Mouse (Mus musculus): ENCODE measurements at regions not wholly inside any gene's neighbourhood (a gene's known extent, or its start where the extent isn't known, plus 50 kb on each side); places are given as distances from the start of the nearest gene placed in this dataset.
"Not testable (repeated sequence)": the region's sequence is repeated elsewhere in the genome, so short reads cannot be mapped to it uniquely, and the experiment has no call there.

DNA sequence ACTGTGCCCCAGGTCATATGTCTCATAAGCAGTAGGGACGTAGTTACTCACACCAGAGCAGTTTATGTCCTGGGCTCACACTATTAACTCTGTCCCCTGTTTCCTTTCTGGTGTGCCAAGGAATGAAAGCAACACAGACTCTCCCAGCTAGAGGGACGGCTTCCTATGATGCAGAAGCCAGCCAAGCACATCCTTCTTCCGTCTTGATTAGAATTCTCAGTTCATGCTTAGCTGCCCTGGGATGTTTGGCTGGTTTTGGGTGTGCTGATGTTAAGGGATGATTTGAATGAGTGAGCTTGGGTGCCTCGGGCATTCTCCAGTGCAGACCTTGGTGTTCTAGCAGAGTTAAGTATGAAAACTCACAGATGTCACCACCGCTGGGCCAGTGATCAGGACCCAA, 291.9 kb upstream of the Api5 start:
- Histone ChIP-seq H3K9ac (replicated peaks; ENCODE audit: low read depth) (no peak overlapping the region), H3K4me1 (ENCODE audit: insufficient read depth, low read depth, low read length) (no peaks in the 10 kb centered on the region), H3K36me3 (ENCODE audit: insufficient read depth, low read length) (no peaks in the 10 kb centered on the region), H3K9me3 (ENCODE audit: low read length) (no peaks in the 10 kb centered on the region), H3K4me3 (ENCODE audit: low read depth, low read length) (no peak overlapping the region), H3K27me3 (replicated peaks; ENCODE audit: insufficient read depth, low read length) (no peaks in the 10 kb centered on the region), H3K4me2 (replicated peaks; ENCODE audit: low read depth, low read length) (no peak overlapping the region), H3K27ac (ENCODE audit: low read length) (no peak overlapping the region)
- WGBS: 79% methylated on average over 5 of the region's 5 CpGs
- no peak for DNase-seq (ENCODE audit: low spot score)
- no peak for ATAC-seq
- no peak for TF ChIP-seq EP300 (IDR thresholded peaks at IDR 0.05)
- no peak for TF ChIP-seq CTCF (IDR thresholded peaks at IDR 0.05)

DNA sequence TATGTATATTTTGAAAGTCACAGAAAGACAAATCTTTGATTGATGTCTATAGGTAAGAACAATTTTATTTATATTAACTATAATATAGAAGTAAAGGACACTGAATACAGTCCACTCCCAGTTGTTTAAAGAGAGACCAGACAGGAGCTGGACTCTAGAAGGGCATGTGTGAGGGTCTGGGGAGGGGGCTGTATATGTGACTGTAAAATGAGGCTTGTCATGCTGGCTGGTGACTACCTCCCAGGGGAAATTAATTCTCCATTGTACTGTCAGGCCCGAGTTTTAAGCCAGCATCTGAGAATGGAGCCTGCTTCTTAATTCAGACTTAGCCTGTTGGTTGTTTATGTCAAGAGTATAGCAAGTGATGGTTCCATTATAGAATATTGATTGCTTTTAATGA, 261.4 kb upstream of the Api5 start:
- Histone ChIP-seq H3K4me3 (ENCODE audit: low read depth, low read length) (no peak overlapping the region), H3K4me2 (replicated peaks; ENCODE audit: low read depth, low read length) (no peak overlapping the region), H3K4me1 (ENCODE audit: insufficient read depth, low read depth, low read length) (no peaks in the 10 kb centered on the region), H3K9ac (replicated peaks; ENCODE audit: low read depth) (no peak overlapping the region), H3K36me3 (ENCODE audit: insufficient read depth, low read length) (no peaks in the 10 kb centered on the region), H3K27me3 (replicated peaks; ENCODE audit: insufficient read depth, low read length) (no peaks in the 10 kb centered on the region), H3K9me3 (ENCODE audit: low read length) (no peaks in the 10 kb centered on the region), H3K27ac (ENCODE audit: low read length) (no peak overlapping the region)
- 48% methylated on average over 1 of the region's 1 CpGs for WGBS
- no peak for ATAC-seq
- TF ChIP-seq CTCF (IDR thresholded peaks at IDR 0.05) (no peak), EP300 (IDR thresholded peaks at IDR 0.05) (no peak)
- DNase-seq (ENCODE audit: low spot score): no peak

DNA sequence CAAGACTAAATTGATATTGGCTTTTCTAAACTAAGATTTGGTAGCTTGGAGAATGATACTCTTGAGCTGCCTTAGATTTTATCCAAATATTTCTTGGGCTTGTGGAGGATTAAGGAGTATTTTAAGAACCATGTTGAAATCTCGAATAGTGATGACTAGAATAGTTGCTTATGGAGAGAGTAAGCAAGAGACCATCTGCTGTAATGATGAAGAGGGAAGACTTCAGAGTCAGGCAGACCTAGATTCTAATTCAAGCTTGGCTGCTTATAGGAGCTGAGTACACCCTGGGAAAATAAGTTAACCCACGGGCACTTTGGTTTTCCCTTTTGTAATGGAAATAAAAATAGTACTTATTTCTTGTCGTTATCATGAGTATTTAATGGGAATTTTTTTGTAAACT, 257.3 kb upstream of the Api5 start:
- 81% methylated on average over 3 of the region's 3 CpGs for WGBS
- ATAC-seq: no peak
- no peaks in the 10 kb centered on the region for H3K36me3 ChIP-seq (ENCODE audit: insufficient read depth, low read length)
- no peak overlapping the region for H3K27ac ChIP-seq (ENCODE audit: low read length)
- no peak overlapping the region for H3K4me2 ChIP-seq (replicated peaks; ENCODE audit: low read depth, low read length)
- no peak for DNase-seq (ENCODE audit: low spot score)
- TF ChIP-seq CTCF (IDR thresholded peaks at IDR 0.05): no peak
- no peak for TF ChIP-seq EP300 (IDR thresholded peaks at IDR 0.05)
- no peaks in the 10 kb centered on the region for H3K27me3 ChIP-seq (replicated peaks; ENCODE audit: insufficient read depth, low read length)
- no peak overlapping the region for H3K4me3 ChIP-seq (ENCODE audit: low read depth, low read length)
- no peaks in the 10 kb centered on the region for H3K9me3 ChIP-seq (ENCODE audit: low read length)
- no peak overlapping the region for H3K9ac ChIP-seq (replicated peaks; ENCODE audit: low read depth)
- no peaks in the 10 kb centered on the region for H3K4me1 ChIP-seq (ENCODE audit: insufficient read depth, low read depth, low read length)

DNA sequence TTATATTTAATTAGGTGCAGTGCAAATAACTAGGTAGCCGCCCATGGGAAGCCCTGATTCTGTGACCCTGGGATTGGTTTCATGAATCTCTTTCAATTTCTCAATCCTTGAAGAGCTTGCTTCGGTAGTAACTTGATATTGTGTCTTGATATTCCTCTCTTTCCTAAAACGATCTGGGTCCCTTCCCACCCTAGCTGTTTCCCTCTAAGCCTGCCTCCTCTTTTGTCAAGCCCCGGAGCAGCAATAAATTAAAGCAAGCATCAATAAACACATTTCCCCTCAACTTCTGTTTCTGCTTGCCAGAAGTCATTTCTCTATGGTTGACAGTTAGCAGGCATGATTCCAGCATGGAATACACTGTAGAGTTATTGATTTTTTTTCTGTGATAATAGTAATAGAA, 252.6 kb upstream of the Api5 start:
- ATAC-seq (no peak), DNase-seq (ENCODE audit: low spot score) (no peak)
- 40% methylated on average over 4 of the region's 4 CpGs for WGBS
- H3K36me3 ChIP-seq (ENCODE audit: insufficient read depth, low read length): no peaks in the 10 kb centered on the region
- H3K9ac ChIP-seq (replicated peaks; ENCODE audit: low read depth): no peak overlapping the region
- no peaks in the 10 kb centered on the region for H3K27me3 ChIP-seq (replicated peaks; ENCODE audit: insufficient read depth, low read length)
- no peak overlapping the region for H3K4me3 ChIP-seq (ENCODE audit: low read depth, low read length)
- H3K27ac ChIP-seq (ENCODE audit: low read length): no peak overlapping the region
- no peak overlapping the region for H3K4me2 ChIP-seq (replicated peaks; ENCODE audit: low read depth, low read length)
- H3K9me3 ChIP-seq (ENCODE audit: low read length): no peaks in the 10 kb centered on the region
- no peaks in the 10 kb centered on the region for H3K4me1 ChIP-seq (ENCODE audit: insufficient read depth, low read depth, low read length)
- TF ChIP-seq CTCF (IDR thresholded peaks at IDR 0.05) (no peak), EP300 (IDR thresholded peaks at IDR 0.05) (no peak)

DNA sequence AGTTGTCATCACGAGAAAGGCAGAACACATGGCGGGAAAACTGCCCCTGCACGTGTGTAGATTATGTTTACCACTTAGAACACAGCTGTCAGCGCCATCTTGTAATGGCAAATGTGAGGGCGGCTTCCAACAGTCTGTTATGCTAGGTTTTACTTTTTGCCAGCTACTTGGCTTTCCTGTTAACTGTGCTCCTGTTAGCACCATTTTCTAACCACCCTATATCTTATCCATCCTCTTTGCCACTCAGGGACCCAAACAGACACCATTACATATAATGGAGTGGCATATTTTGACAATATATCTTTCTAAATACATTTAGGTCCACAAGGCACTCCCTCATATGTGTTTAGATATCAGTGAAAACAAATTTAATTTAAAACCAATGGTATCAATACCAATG, 247.7 kb upstream of the Api5 start:
- not testable (repeated sequence) for H3K4me2 ChIP-seq (replicated peaks; ENCODE audit: low read depth, low read length); H3K4me3 ChIP-seq (ENCODE audit: low read depth, low read length); H3K27ac ChIP-seq (ENCODE audit: low read length); DNase-seq (ENCODE audit: low spot score); H3K9me3 ChIP-seq (ENCODE audit: low read length); ATAC-seq; H3K9ac ChIP-seq (replicated peaks; ENCODE audit: low read depth); H3K4me1 ChIP-seq (ENCODE audit: insufficient read depth, low read depth, low read length); H3K27me3 ChIP-seq (replicated peaks; ENCODE audit: insufficient read depth, low read length); H3K36me3 ChIP-seq (ENCODE audit: insufficient read depth, low read length)
- 79% methylated on average over 3 of the region's 5 CpGs for WGBS

DNA sequence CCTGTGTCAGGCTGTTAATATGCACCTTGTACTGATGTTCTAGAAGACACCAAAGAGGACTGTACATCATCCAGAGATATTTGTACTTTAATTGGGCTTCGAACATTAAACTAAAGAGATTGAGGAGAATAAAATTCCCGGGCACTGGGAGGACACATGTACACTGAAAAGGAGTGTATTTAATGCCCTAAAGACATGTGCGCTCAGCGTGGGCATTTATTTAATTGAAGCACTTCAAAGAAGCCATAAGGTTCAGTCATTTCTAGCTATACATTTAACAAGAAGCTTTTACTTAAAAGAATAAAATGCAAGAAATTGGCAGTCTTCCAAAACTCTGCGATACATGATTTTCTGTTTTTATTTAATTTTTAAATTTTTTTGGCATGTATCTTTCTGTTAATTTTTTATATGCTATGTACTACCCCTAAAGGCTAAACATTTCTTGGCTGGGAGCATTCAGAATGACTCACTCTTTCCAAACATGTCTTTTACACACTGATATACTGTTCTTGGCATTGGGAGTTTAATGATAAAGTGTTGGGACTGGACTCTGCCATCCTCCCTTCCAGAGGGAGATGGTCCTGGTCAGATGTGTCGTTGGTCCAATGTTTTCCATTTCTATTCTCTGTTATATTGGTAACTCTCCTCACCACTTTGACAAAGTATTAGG, 242.3 kb upstream of the Api5 start:
- 63% methylated on average over 6 of the region's 6 CpGs for WGBS
- no peak for TF ChIP-seq EP300 (IDR thresholded peaks at IDR 0.05)
- TF ChIP-seq CTCF (IDR thresholded peaks at IDR 0.05): no peak
- DNase-seq (ENCODE audit: low spot score): no peak

DNA sequence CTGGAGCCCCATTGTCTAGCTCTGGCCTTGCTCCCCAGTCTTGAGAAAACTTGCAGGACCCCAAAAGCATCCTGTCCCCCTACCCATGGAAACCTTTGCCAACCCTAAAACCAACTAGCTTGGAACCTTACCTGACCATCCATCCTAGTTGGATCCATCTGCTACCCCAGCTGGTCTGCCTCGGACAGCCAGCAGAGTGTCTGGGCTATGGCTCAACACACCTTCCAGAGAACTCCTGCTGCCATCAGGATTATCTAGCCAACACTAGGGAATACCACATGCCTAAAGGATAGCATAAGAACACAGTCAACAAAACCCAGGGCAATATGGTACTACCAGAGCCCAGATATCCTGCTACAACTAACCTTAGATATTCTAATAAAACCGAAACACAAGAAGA, 227.9 kb upstream of the Api5 start:
- Histone ChIP-seq H3K27me3 (replicated peaks; ENCODE audit: insufficient read depth, low read length) (no peaks in the 10 kb centered on the region), H3K36me3 (ENCODE audit: insufficient read depth, low read length) (no peaks in the 10 kb centered on the region), H3K9ac (replicated peaks; ENCODE audit: low read depth) (no peak overlapping the region), H3K4me1 (ENCODE audit: insufficient read depth, low read depth, low read length) (no peaks in the 10 kb centered on the region), H3K4me2 (replicated peaks; ENCODE audit: low read depth, low read length) (no peak overlapping the region), H3K4me3 (ENCODE audit: low read depth, low read length) (no peak overlapping the region), H3K9me3 (ENCODE audit: low read length) (no peaks in the 10 kb centered on the region), H3K27ac (ENCODE audit: low read length) (no peak overlapping the region)
- no peak for TF ChIP-seq EP300 (IDR thresholded peaks at IDR 0.05)
- no peak for TF ChIP-seq CTCF (IDR thresholded peaks at IDR 0.05)
- no peak for ATAC-seq
- 97% methylated on average over 2 of the region's 2 CpGs for WGBS
- no peak for DNase-seq (ENCODE audit: low spot score)

More for the DNA sequence above, 242.3 kb upstream of the Api5 start:
- ATAC-seq: no peak
- Histone ChIP-seq H3K27ac (ENCODE audit: low read length) (no peak overlapping the region), H3K4me3 (ENCODE audit: low read depth, low read length) (no peak overlapping the region), H3K36me3 (ENCODE audit: insufficient read depth, low read length) (no peaks in the 10 kb centered on the region), H3K4me1 (ENCODE audit: insufficient read depth, low read depth, low read length) (no peaks in the 10 kb centered on the region), H3K27me3 (replicated peaks; ENCODE audit: insufficient read depth, low read length) (no peaks in the 10 kb centered on the region), H3K9ac (replicated peaks; ENCODE audit: low read depth) (no peak overlapping the region), H3K9me3 (ENCODE audit: low read length) (no peaks in the 10 kb centered on the region), H3K4me2 (replicated peaks; ENCODE audit: low read depth, low read length) (no peak overlapping the region)

Data from lung, postnatal 0 days (tissue).